Comparison of ENCODE assay signal across 14 mouse cellular contexts in the genomic region with DNA sequence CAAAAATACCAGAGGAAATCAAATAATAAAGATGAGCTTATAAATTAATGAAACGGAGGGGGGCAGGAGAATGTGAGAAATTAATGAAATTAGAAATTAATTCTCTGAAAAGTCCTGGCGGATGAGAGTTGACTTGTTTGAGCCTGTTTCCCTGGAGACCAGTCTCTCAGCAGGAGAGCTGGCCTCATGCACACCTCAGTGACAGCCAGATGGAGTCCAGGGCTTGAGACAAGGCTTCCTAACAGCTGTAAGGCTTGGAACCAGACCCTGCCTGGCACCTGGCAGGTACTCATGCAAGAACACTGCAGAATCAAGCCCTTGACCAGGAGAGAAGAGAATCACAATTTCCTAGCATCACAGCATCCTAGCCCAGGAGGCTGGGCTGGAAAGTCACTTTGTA. TPM values are rescaled to one million over a fixed set of nuclear protein-coding genes. Genes with fewer than 3 reads are reported as not detected.
DNase-seq lines count a peak whose midpoint lies in the region; ATAC-seq and TF ChIP-seq lines count a peak whose summit lies in the region.
"Had no signal": no experiment of that assay in that cellular context is flagged by ENCODE, and none has a peak within 500 bp of the region (broad histone marks: within the 10 kb centered on the region; RNA-seq: fewer than 3 reads in every experiment).

No protein-coding gene starts in this region.

- no peak for TF ChIP-seq CTCF in hindbrain, postnatal 0 days (IDR thresholded peaks at IDR 0.05; ENCODE audit: low read depth)
- no peak for TF ChIP-seq CTCF in kidney, adult 2 months (conservative IDR thresholded peaks at IDR 0.05; ENCODE audit: insufficient read depth, insufficient read length, low read depth, low read length)

- H3K27ac ChIP-seq in hindbrain, postnatal 0 days, result no peak overlapping the region; the same call in 1 of the 2 replicates
- H3K27ac ChIP-seq in midbrain, embryonic 16.5 days (ENCODE audit: low read length), result peak overlapping the region; percentile 18; the same call in 1 of the 2 replicates
- H3K27ac ChIP-seq in kidney, adult 2 months (ENCODE audit: insufficient read depth, low read depth, low read length), result no peak overlapping the region
- H3K27ac ChIP-seq: gastrocnemius, adult 2 months; heart, adult 2 months; lung, embryonic 15.5 days had no signal

- peak; percentile 83 to 87 for DNase-seq in cerebellum, postnatal 10 days
- DNase-seq in cerebellum, adult 11 months, result no peak
- peak; percentile 81 for DNase-seq in left cerebral cortex, postnatal 4 days
- DNase-seq in left cerebral cortex, adult 9 months (ENCODE audit: low spot score in 2 of 2), result no peak
- peak; percentile 57 for DNase-seq in hindbrain, postnatal 0 days (ENCODE audit: low spot score)
- no peak for DNase-seq in kidney, adult 2 months
- no peak for DNase-seq in spleen, postnatal 4 days (ENCODE audit: low spot score in 2 of 2)
- DNase-seq: cerebellum, postnatal 36 days; gastrocnemius, adult 2 months; heart, adult 2 months had no signal

- no peaks in the 10 kb centered on the region for H3K36me3 ChIP-seq in hindbrain, postnatal 0 days (ENCODE audit: insufficient read depth, low read length)
- H3K36me3 ChIP-seq in midbrain, embryonic 16.5 days (ENCODE audit: control insufficient read depth, insufficient read depth, low read length), result no peaks in the 10 kb centered on the region
- H3K36me3 ChIP-seq in kidney, adult 2 months (ENCODE audit: control insufficient read depth, insufficient read depth, low read length), result no peaks in the 10 kb centered on the region
- H3K36me3 ChIP-seq: lung, embryonic 15.5 days had no signal

- H3K4me3 ChIP-seq in hindbrain, postnatal 0 days (ENCODE audit: low read length), result no peak overlapping the region
- H3K4me3 ChIP-seq in midbrain, embryonic 16.5 days (ENCODE audit: low read depth, low read length), result no peak overlapping the region
- no peak overlapping the region for H3K4me3 ChIP-seq in kidney, adult 2 months (ENCODE audit: insufficient read depth, low read depth, low read length)
- H3K4me3 ChIP-seq: gastrocnemius, adult 2 months; heart, adult 2 months; lung, embryonic 15.5 days had no signal

- no peaks in the 10 kb centered on the region for H3K9me3 ChIP-seq in hindbrain, postnatal 0 days (ENCODE audit: low read length)
- H3K9me3 ChIP-seq in midbrain, embryonic 16.5 days (replicated peaks; ENCODE audit: control insufficient read depth, low read length, poor library complexity, severe bottlenecking), result 0 out of 2 replicates have a peak, but pooled peaks cover 3% of the 10 kb centered on the region
- H3K9me3 ChIP-seq: lung, embryonic 15.5 days had no signal

- WGBS in hindbrain, postnatal 0 days, result 28% methylated on average over 2 of the region's 2 CpGs
- 38% methylated on average over 2 of the region's 2 CpGs for WGBS in midbrain, embryonic 16.5 days
- WGBS in kidney, adult 2 months, result 40% methylated on average over 2 of the region's 2 CpGs

- ATAC-seq in hindbrain, postnatal 0 days, result no peak
- ATAC-seq in midbrain, embryonic 16.5 days, result no peak
- ATAC-seq: intestine, postnatal 0 days; Patski had no signal

- H3K9ac ChIP-seq in hindbrain, postnatal 0 days (replicated peaks; ENCODE audit: low read length), result no peak overlapping the region
- H3K9ac ChIP-seq in midbrain, embryonic 16.5 days (ENCODE audit: low read depth, low read length), result no peak overlapping the region
- H3K9ac ChIP-seq: lung, embryonic 15.5 days had no signal

- no peak for TF ChIP-seq POLR2A in kidney, adult 2 months (IDR thresholded peaks at IDR 0.05; ENCODE audit: low read depth, low read length)

- intact Hi-C loops in left cerebral cortex, postnatal 4 days (cut with DNase I), result no loop called here

- H3K4me2 ChIP-seq in hindbrain, postnatal 0 days (ENCODE audit: low read depth, low read length), result no peak overlapping the region
- H3K4me2 ChIP-seq in midbrain, embryonic 16.5 days (ENCODE audit: low read length), result no peak overlapping the region
- H3K4me2 ChIP-seq: lung, embryonic 15.5 days had no signal

- no peaks in the 10 kb centered on the region for H3K27me3 ChIP-seq in hindbrain, postnatal 0 days (ENCODE audit: insufficient read depth, low read length)
- H3K27me3 ChIP-seq in midbrain, embryonic 16.5 days (ENCODE audit: control insufficient read depth, insufficient read depth, low read depth, low read length), result no peaks in the 10 kb centered on the region
- H3K27me3 ChIP-seq in kidney, adult 2 months (replicated peaks; ENCODE audit: control insufficient read depth, insufficient read depth, low read length), result no peaks in the 10 kb centered on the region; the same call in 1 of the 2 replicates
- H3K27me3 ChIP-seq: lung, embryonic 15.5 days had no signal

- H3K4me1 ChIP-seq in hindbrain, postnatal 0 days (ENCODE audit: insufficient read depth, low read length), result peaks cover under 1% of the 10 kb centered on the region; the same call in 1 of the 2 replicates
- peaks cover 5% of the 10 kb centered on the region; the same call in 1 of the 2 replicates for H3K4me1 ChIP-seq in midbrain, embryonic 16.5 days (ENCODE audit: control insufficient read depth, insufficient read depth, low read length)
- H3K4me1 ChIP-seq in kidney, adult 2 months (ENCODE audit: control insufficient read depth, insufficient read depth, low read length), result no peaks in the 10 kb centered on the region
- H3K4me1 ChIP-seq: lung, embryonic 15.5 days had no signal

RNA-seq across cellular contexts. Expression of a gene that starts 25.4 kb away (rescaled TPM):
- total RNA-seq in left cerebral cortex, postnatal 4 days (2021), result 10 to 100 TPM; 63.2 to 69.6 TPM
- total RNA-seq in hindbrain, postnatal 0 days (2014; rRNA removed), result 77.9 and 80.7 TPM in 2 replicates
- polyA plus RNA-seq in hindbrain, postnatal 0 days (2015; fragmentation: Nextera tagmentation; extraction: Ambion mirVana), result 39.1 and 39.9 TPM in 2 replicates
- 75.4 and 79.1 TPM in 2 replicates for polyA plus RNA-seq in midbrain, embryonic 16.5 days (2015; fragmentation: Nextera tagmentation; extraction: Ambion mirVana)
- polyA plus RNA-seq in kidney, adult 2 months (2012; rRNA removed), result 6.9 and 8.4 TPM in 2 replicates

Comparison
In these comparisons a context has a peak if more than half of its experiments do, and no peak if none do; other contexts are left out.
1. DNase-seq: peak in cerebellum, postnatal 10 days (2 of 2), left cerebral cortex, postnatal 4 days (single experiment) and hindbrain, postnatal 0 days (single experiment); none in cerebellum, adult 11 months (single experiment), left cerebral cortex, adult 9 months (0 of 2), kidney, adult 2 months (single experiment) and spleen, postnatal 4 days (0 of 2).